Mouse (Mus musculus): ENCODE data around the gene Qrich2. TPM values are rescaled to one million over a fixed set of nuclear protein-coding genes. Genes with fewer than 3 reads are reported as not detected.
"Not testable (repeated sequence)": the region's sequence is repeated elsewhere in the genome, so short reads cannot be mapped to it uniquely, and the experiment has no call there.

Qrich2 gene
- polyA plus RNA-seq, 1 experiment = 1.3 TPM

- no peaks in the 10 kb centered on the region for H3K27me3 ChIP-seq (ENCODE audit: control insufficient read depth, insufficient read depth, low read length, poor library complexity, severe bottlenecking)
- H3K27ac ChIP-seq (ENCODE audit: insufficient read depth, low read length) = no peak overlapping the region
- H3K36me3 ChIP-seq (ENCODE audit: control insufficient read depth, insufficient read depth, low read length, poor library complexity, severe bottlenecking) = peaks cover 63% of the 10 kb centered on the region
- no peak overlapping the region for H3K4me3 ChIP-seq (ENCODE audit: low read depth, low read length)
- no peaks in the 10 kb centered on the region for H3K9me3 ChIP-seq (replicated peaks; ENCODE audit: control insufficient read depth, insufficient read depth, low read length, poor library complexity, severe bottlenecking)
- no peak overlapping the region for H3K9ac ChIP-seq (ENCODE audit: low read depth, poor library complexity, severe bottlenecking)
- TF ChIP-seq POLR2A (IDR thresholded peaks at IDR 0.05; ENCODE audit: insufficient read depth, low read length) (no peak), CTCF (IDR thresholded peaks at IDR 0.05; ENCODE audit: low read depth, low read length) (no peak), EP300 (IDR thresholded peaks at IDR 0.05; ENCODE audit: insufficient read depth, low read depth, low read length) (no peak)
- no peaks in the 10 kb centered on the region for H3K4me1 ChIP-seq (ENCODE audit: control insufficient read depth, insufficient read depth, low read length)
Measured at GRCm38 (mm10) chr11:116476696-116477095, 10.7 kb upstream of the Qrich2 start.

GRCm38 (mm10) chr11:116476041-116476440, 10.0 kb upstream of the Qrich2 start:
- Histone ChIP-seq H3K4me1 (ENCODE audit: control insufficient read depth, insufficient read depth, low read length) (no peaks in the 10 kb centered on the region), H3K9me3 (replicated peaks; ENCODE audit: control insufficient read depth, insufficient read depth, low read length, poor library complexity, severe bottlenecking) (no peaks in the 10 kb centered on the region), H3K9ac (ENCODE audit: low read depth, poor library complexity, severe bottlenecking) (no peak overlapping the region), H3K4me3 (ENCODE audit: low read depth, low read length) (no peak overlapping the region), H3K27me3 (ENCODE audit: control insufficient read depth, insufficient read depth, low read length, poor library complexity, severe bottlenecking) (no peaks in the 10 kb centered on the region), H3K27ac (ENCODE audit: insufficient read depth, low read length) (no peak overlapping the region), H3K36me3 (ENCODE audit: control insufficient read depth, insufficient read depth, low read length, poor library complexity, severe bottlenecking) (peaks cover 69% of the 10 kb centered on the region)
- no peak for TF ChIP-seq POLR2A (IDR thresholded peaks at IDR 0.05; ENCODE audit: insufficient read depth, low read length)
- no peak for TF ChIP-seq EP300 (IDR thresholded peaks at IDR 0.05; ENCODE audit: insufficient read depth, low read depth, low read length)
- no peak for TF ChIP-seq CTCF (IDR thresholded peaks at IDR 0.05; ENCODE audit: low read depth, low read length)

- Histone ChIP-seq H3K4me3 (ENCODE audit: low read depth, low read length) (no peak overlapping the region), H3K9me3 (replicated peaks; ENCODE audit: control insufficient read depth, insufficient read depth, low read length, poor library complexity, severe bottlenecking) (no peaks in the 10 kb centered on the region), H3K36me3 (ENCODE audit: control insufficient read depth, insufficient read depth, low read length, poor library complexity, severe bottlenecking) (peaks cover 46% of the 10 kb centered on the region), H3K4me1 (ENCODE audit: control insufficient read depth, insufficient read depth, low read length) (no peaks in the 10 kb centered on the region), H3K27me3 (ENCODE audit: control insufficient read depth, insufficient read depth, low read length, poor library complexity, severe bottlenecking) (no peaks in the 10 kb centered on the region), H3K27ac (ENCODE audit: insufficient read depth, low read length) (no peak overlapping the region), H3K9ac (ENCODE audit: low read depth, poor library complexity, severe bottlenecking) (no peak overlapping the region)
- TF ChIP-seq POLR2A (IDR thresholded peaks at IDR 0.05; ENCODE audit: insufficient read depth, low read length) = no peak
- no peak for TF ChIP-seq CTCF (IDR thresholded peaks at IDR 0.05; ENCODE audit: low read depth, low read length)
- TF ChIP-seq EP300 (IDR thresholded peaks at IDR 0.05; ENCODE audit: insufficient read depth, low read depth, low read length) = no peak
Measured at GRCm38 (mm10) chr11:116472275-116472674, 6.2 kb upstream of the Qrich2 start.

GRCm38 (mm10) chr11:116470896-116471295, 4.9 kb upstream of the Qrich2 start:
- peaks cover 37% of the 10 kb centered on the region for H3K36me3 ChIP-seq (ENCODE audit: control insufficient read depth, insufficient read depth, low read length, poor library complexity, severe bottlenecking)
- no peak overlapping the region for H3K4me3 ChIP-seq (ENCODE audit: low read depth, low read length)
- no peaks in the 10 kb centered on the region for H3K9me3 ChIP-seq (replicated peaks; ENCODE audit: control insufficient read depth, insufficient read depth, low read length, poor library complexity, severe bottlenecking)
- H3K27ac ChIP-seq (ENCODE audit: insufficient read depth, low read length) = no peak overlapping the region
- no peaks in the 10 kb centered on the region for H3K27me3 ChIP-seq (ENCODE audit: control insufficient read depth, insufficient read depth, low read length, poor library complexity, severe bottlenecking)
- no peaks in the 10 kb centered on the region for H3K4me1 ChIP-seq (ENCODE audit: control insufficient read depth, insufficient read depth, low read length)
- no peak overlapping the region for H3K9ac ChIP-seq (ENCODE audit: low read depth, poor library complexity, severe bottlenecking)
- TF ChIP-seq POLR2A (IDR thresholded peaks at IDR 0.05; ENCODE audit: insufficient read depth, low read length) (no peak), CTCF (IDR thresholded peaks at IDR 0.05; ENCODE audit: low read depth, low read length) (no peak), EP300 (IDR thresholded peaks at IDR 0.05; ENCODE audit: insufficient read depth, low read depth, low read length) (no peak)

- Histone ChIP-seq H3K36me3 (ENCODE audit: control insufficient read depth, insufficient read depth, low read length, poor library complexity, severe bottlenecking) (peaks cover 31% of the 10 kb centered on the region), H3K27ac (ENCODE audit: insufficient read depth, low read length) (no peak overlapping the region), H3K9me3 (replicated peaks; ENCODE audit: control insufficient read depth, insufficient read depth, low read length, poor library complexity, severe bottlenecking) (no peaks in the 10 kb centered on the region), H3K9ac (ENCODE audit: low read depth, poor library complexity, severe bottlenecking) (no peak overlapping the region), H3K4me1 (ENCODE audit: control insufficient read depth, insufficient read depth, low read length) (no peaks in the 10 kb centered on the region), H3K27me3 (ENCODE audit: control insufficient read depth, insufficient read depth, low read length, poor library complexity, severe bottlenecking) (no peaks in the 10 kb centered on the region), H3K4me3 (ENCODE audit: low read depth, low read length) (no peak overlapping the region)
- TF ChIP-seq CTCF (IDR thresholded peaks at IDR 0.05; ENCODE audit: low read depth, low read length) (no peak), EP300 (IDR thresholded peaks at IDR 0.05; ENCODE audit: insufficient read depth, low read depth, low read length) (no peak), POLR2A (IDR thresholded peaks at IDR 0.05; ENCODE audit: insufficient read depth, low read length) (no peak)
Measured at GRCm38 (mm10) chr11:116470249-116470648, 4.2 kb upstream of the Qrich2 start.

GRCm38 (mm10) chr11:116468338-116468737, 2.3 kb upstream of the Qrich2 start:
- H3K4me3 ChIP-seq (ENCODE audit: low read depth, low read length); H3K27me3 ChIP-seq (ENCODE audit: control insufficient read depth, insufficient read depth, low read length, poor library complexity, severe bottlenecking); H3K27ac ChIP-seq (ENCODE audit: insufficient read depth, low read length); H3K4me1 ChIP-seq (ENCODE audit: control insufficient read depth, insufficient read depth, low read length); H3K9me3 ChIP-seq (replicated peaks; ENCODE audit: control insufficient read depth, insufficient read depth, low read length, poor library complexity, severe bottlenecking); H3K9ac ChIP-seq (ENCODE audit: low read depth, poor library complexity, severe bottlenecking): not testable (repeated sequence)
- H3K36me3 ChIP-seq (ENCODE audit: control insufficient read depth, insufficient read depth, low read length, poor library complexity, severe bottlenecking) = peaks cover 19% of the 10 kb centered on the region

Data from ES-Bruce4 (cell line).